Mouse (Mus musculus) c-Kit-positive CD71-positive TER-119-positive erythroid progenitor cells, embryonic 14.5 days (primary cell): ENCODE measurements around the gene Rap1gap2.

Experiments used
- DNase-seq: peaks from one replicate; pipeline ENCODE4 v3.0.0-alpha.2; 2013; ENCODE audit warnings: low spot score

Rap1gap2 gene

DNA sequence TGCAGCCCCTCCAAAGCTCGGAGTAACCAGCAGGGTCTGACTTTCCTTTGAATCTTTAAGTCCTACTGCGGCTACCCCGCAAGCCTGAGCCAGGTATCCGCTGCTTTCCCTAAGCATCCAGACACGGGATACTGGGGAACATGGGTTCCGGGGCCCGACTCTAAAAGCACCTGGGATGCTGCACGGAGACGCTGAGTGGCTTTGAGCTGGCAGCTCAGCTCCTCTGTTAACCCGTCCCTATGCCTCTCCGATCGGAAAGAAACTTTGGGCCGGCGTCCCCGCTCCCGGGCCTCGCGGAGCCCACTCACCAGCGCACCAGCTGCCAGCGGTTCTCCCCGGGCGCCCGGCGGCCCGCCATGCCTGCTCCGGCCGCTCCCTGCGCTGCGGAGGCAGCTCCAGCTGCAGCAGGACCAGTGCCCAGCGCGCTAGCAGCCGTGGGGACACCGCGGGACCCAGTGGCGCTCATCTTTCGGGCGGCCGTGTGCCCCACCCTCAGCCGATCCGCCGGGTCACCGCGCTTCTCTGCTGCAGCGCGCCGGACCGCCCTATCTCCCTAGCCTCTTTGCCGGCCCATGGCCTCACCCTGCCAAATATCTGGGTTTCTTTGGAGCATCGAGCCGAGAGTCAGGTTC, at the start of gene Rap1gap2:
TSS of gene Rap1gap2 (minus strand) at position 371 of the 632 bp plus-strand sequence.
- DNase-seq, result no peak

- no peak for DNase-seq
Observed at GRCm38 (mm10) chr11:74660336-74660735, 49.6 kb upstream of the Rap1gap2 start.

GRCm38 (mm10) chr11:74655941-74656340, 45.2 kb upstream of the Rap1gap2 start:
- no peak for DNase-seq

- DNase-seq, result no peak
Observed at GRCm38 (mm10) chr11:74653385-74653784, 42.7 kb upstream of the Rap1gap2 start.

DNA sequence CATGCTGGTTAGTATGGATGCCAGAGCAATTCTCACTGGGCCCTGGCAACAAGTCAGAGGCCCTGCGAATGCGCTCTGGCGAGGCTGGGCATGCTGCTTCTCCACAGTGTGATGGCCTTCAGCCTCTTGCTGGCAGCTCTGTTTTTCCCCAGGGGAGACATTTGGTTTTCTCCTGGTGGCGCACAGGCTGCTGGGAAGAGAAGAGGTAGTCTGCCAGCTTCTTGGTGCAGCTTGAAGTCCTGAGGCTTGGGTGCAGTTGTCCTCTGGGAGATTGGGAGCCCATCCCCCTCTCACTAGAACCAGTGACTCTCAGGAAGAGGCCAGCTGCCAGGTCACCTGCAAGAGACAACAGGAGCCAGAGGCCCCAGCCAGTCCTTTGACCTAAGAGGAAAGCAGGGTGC, 42.1 kb upstream of the Rap1gap2 start:
- no peak for DNase-seq

DNA sequence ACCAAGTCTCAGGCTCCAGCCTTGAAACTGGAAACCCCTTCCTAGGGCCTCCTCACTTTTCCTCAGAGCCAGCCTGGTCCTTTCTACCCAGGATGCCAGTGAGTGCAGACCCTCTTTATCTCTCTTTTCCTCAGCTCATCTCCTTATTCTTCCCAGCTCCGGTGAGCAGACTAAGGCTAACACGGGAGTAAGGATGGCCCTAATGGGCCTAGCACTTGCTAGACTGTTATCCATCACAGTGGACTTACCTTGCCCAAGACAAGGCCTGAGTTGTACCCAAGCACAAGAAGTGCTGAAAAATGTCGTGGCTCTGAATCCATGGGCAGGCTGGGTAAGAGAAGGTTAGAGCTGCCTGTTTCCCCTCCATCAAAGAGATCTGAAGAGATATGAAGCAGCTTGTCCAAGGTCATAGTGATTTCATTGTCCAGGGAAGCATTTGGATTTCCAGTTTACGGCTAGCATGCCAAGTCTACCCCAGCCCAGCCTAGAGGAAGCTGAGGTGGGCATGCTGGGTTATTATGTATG, 39.9 kb upstream of the Rap1gap2 start:
- no peak for DNase-seq

- DNase-seq, result peak; percentile 37
Observed at GRCm38 (mm10) chr11:74649647-74650551, 39.2 kb upstream of the Rap1gap2 start.

- DNase-seq, result peak; percentile 89
Observed at GRCm38 (mm10) chr11:74649095-74649646, 38.5 kb upstream of the Rap1gap2 start, which contains the start of gene Cluh. Gene Cluh, plus strand, starts transcription at chr11:74649495.

DNA sequence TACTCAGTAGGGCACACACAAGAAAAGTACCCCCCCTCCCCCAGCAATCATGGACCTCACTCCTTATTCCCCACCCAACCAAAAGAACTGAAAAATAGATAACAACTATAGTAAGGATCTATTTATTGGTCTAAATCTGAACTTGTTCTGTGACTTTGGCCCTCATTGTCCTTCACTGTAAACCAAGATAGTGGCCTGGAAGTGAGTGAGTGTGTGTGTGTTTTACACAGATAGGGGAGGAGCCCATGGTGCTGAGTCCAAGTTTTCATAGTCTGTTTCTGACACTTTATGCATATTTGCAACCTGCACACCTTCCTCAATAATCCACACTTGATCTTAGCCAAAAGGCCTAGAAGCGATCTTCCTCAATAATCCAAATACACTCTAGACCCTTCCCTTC, 38.0 kb upstream of the Rap1gap2 start:
- no peak for DNase-seq

- no peak for DNase-seq
Observed at GRCm38 (mm10) chr11:74647966-74648365, 37.3 kb upstream of the Rap1gap2 start.

- DNase-seq, result no peak
Observed at GRCm38 (mm10) chr11:74639628-74640027, 28.9 kb upstream of the Rap1gap2 start.

DNA sequence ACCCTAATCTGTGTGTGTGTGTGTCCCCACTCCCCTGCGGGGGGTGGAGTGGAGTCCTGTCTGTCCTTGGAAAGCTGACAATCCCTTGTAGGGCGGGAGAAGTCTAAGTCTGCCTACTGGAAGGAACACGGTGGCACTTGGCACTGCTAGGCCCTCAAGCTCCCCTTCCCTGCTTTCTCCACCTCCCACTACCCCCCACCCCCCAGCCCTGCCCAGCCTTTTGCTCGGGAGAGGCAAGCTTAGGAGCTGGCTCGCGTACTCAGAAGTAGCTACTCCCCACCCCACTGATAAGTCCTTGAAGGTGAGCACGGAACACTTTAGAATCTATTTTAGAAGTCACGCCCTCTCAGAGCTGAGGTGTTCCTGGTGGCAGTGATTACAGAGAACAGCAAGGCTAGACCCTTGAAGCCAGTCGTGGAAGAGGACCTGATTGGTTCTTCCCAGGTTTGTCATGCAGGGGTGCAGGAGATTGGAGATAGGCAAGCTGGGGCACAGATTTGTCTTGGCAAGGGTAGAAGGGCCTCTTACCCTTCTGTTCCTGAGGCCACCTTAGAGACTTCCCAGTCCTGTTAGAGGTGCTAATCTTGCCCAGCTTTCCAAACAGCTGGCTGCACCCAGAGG, 28.2 kb upstream of the Rap1gap2 start:
- no peak for DNase-seq

GRCm38 (mm10) chr11:74637971-74638790, 27.5 kb upstream of the Rap1gap2 start:
- peak; percentile 30 for DNase-seq

GRCm38 (mm10) chr11:74637486-74637885, 26.8 kb upstream of the Rap1gap2 start:
- no peak for DNase-seq

- DNase-seq, result peak; percentile 67
Observed at GRCm38 (mm10) chr11:74634490-74635275, 24.0 kb upstream of the Rap1gap2 start.

DNA sequence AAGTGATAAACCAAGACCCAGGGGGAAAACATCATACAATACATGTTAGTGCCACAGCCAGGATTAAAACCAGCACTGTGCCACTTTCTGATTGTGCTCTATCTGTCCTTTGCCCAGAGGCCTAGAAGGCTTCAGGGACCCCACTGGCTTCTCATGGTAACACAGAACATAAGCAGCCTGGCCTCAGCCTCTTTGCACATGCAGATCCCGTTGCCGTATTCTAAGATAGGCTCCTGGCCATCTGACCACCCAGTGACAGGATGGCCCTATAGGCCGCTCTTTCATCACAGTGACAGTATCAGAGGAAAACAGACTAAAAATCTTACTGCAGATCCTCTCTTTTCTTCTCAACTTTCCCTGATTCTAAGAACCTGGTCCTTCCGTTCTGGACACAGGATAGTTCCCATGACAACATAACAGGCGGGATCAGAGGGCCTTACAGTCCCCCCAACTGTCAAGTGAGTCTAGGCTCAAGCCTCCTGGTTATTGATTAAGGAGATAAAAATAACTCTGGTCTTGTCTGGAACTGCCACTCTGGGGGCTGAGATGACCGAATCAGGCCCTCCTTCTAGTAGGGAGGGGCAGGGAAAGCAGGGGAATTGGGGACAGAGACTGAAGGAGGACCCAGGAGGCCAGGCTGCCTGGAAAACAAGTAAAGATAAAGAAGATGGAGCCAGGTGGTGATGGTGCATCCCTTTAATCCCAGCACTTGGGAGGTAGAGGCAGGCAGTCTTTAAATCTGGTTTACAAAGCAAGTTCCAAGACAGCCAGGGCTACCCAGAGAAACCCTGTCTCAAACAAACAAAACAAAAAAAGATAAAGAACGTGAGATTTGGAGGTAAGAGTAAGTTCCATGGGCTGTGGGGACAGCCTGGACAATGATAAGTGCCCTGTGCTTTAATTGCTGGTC, 21.4 kb upstream of the Rap1gap2 start:
- no peak for DNase-seq

GRCm38 (mm10) chr11:74627481-74627880, 16.8 kb upstream of the Rap1gap2 start:
- no peak for DNase-seq

DNA sequence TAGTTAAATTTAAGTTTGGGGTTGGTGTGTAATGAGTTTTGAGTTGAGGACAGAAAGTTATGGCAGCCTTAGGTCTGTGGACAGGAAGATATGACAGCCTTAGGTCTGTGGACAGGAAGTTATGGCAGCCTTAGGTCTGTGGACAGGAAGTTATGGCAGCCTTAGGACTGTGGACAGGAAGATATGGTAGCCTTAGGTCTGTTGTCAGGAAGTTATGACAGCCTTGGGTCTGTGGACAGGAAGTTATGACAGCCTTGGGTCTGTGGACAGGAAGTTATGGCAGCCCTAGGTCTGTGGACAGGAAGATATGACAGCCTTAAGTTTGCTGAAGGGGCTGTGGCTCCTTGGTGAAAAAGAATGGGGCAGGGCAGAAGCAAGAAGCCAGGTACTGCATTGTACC, 14.6 kb upstream of the Rap1gap2 start:
- DNase-seq, result no peak

DNA sequence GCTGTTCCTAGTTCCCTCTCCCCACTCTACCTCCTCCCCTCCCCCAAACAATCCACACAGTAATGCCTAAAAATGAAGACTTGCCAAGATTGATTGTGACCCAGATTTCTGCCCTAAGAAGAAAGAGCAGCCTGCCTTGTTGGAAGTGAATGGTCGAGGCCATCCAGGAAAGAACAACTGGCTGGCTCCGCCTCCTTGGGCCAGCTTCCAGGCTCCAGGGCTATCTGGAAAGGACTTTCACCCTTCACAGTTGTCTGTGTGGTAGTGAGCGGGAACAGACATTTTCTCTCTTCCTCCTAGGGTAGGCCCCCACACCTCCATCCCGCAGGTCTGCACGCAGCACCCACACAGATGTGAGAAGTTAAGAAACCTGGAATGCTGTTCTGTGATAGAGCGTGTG, 13.0 kb upstream of the Rap1gap2 start:
- no peak for DNase-seq
